ENCODE assay signal across 13 mouse cellular contexts in genomic region chr12:99333304-99333968, GRCm38 (mm10).
DNase-seq lines count a peak whose midpoint lies in the region; ATAC-seq and TF ChIP-seq lines count a peak whose summit lies in the region.
"Had no signal": no experiment of that assay in that cellular context is flagged by ENCODE, and none has a peak within 500 bp of the region (broad histone marks: within the 10 kb centered on the region; RNA-seq: fewer than 3 reads in every experiment).

No protein-coding gene starts in this region.

- ATAC-seq in cerebellum, adult (ENCODE audit: insufficient number of reproducible peaks, low FRiP score, low TSS enrichment): no peak
- ATAC-seq in lung, embryonic 14.5 days (ENCODE audit: insufficient read depth): no peak
- no peak for ATAC-seq in forebrain, embryonic 13.5 days
- ATAC-seq in midbrain, embryonic 13.5 days: no peak

- no peaks in the 10 kb centered on the region for H3K9me3 ChIP-seq in lung, embryonic 14.5 days (ENCODE audit: low read depth, low read length)
- H3K9me3 ChIP-seq in forebrain, embryonic 13.5 days (replicated peaks): no peaks in the 10 kb centered on the region
- H3K9me3 ChIP-seq in midbrain, embryonic 13.5 days: no peaks in the 10 kb centered on the region
- H3K9me3 ChIP-seq: kidney, embryonic 15.5 days; liver, embryonic 15.5 days had no signal

- peak; percentile 56 to 64 for DNase-seq in cerebellum, adult 18-20 months
- peak; percentile 19 for DNase-seq in lung, embryonic 14.5 days
- no peak for DNase-seq in lung, adult 18-20 months
- no peak for DNase-seq in adrenal gland, adult 8-10 months
- DNase-seq in heart, adult 11 months: no peak
- DNase-seq: adrenal gland, adult 2 months; heart, postnatal 4 days had no signal

- no peaks in the 10 kb centered on the region for H3K27me3 ChIP-seq in lung, embryonic 14.5 days (ENCODE audit: insufficient read depth, low read length)
- no peaks in the 10 kb centered on the region for H3K27me3 ChIP-seq in forebrain, embryonic 13.5 days
- no peaks in the 10 kb centered on the region for H3K27me3 ChIP-seq in midbrain, embryonic 13.5 days
- H3K27me3 ChIP-seq: kidney, embryonic 15.5 days; liver, embryonic 15.5 days had no signal

- H3K9ac ChIP-seq in lung, embryonic 14.5 days: no peak overlapping the region
- 0 out of 2 replicates have a peak overlapping the region, but pooled peaks have one; percentile 30 for H3K9ac ChIP-seq in forebrain, embryonic 13.5 days
- 0 out of 2 replicates have a peak overlapping the region, but pooled peaks have one; percentile 21 for H3K9ac ChIP-seq in midbrain, embryonic 13.5 days (replicated peaks)
- H3K9ac ChIP-seq: kidney, embryonic 15.5 days; liver, embryonic 15.5 days had no signal

- no peak overlapping the region for H3K4me3 ChIP-seq in lung, embryonic 14.5 days (ENCODE audit: low read depth, low read length)
- no peak overlapping the region for H3K4me3 ChIP-seq in forebrain, embryonic 13.5 days
- no peak overlapping the region for H3K4me3 ChIP-seq in midbrain, embryonic 13.5 days (replicated peaks)
- H3K4me3 ChIP-seq: kidney, embryonic 15.5 days; liver, embryonic 15.5 days had no signal

- H3K4me2 ChIP-seq in lung, embryonic 14.5 days: no peak overlapping the region
- peak overlapping the region; percentile 6; the same call in 1 of the 2 replicates for H3K4me2 ChIP-seq in forebrain, embryonic 13.5 days
- H3K4me2 ChIP-seq in midbrain, embryonic 13.5 days (replicated peaks): no peak overlapping the region
- H3K4me2 ChIP-seq: heart, embryonic 11.5 days; kidney, embryonic 15.5 days; liver, embryonic 15.5 days had no signal

- WGBS in lung, embryonic 14.5 days: 69% methylated on average over 20 of the region's 20 CpGs
- 76% methylated on average over 20 of the region's 20 CpGs for WGBS in forebrain, embryonic 13.5 days
- WGBS in midbrain, embryonic 13.5 days: 85% methylated on average over 20 of the region's 20 CpGs

- no peak for TF ChIP-seq CTCF in lung, embryonic 14.5 days (IDR thresholded peaks at IDR 0.05; ENCODE audit: low read depth)

- no peaks in the 10 kb centered on the region for H3K36me3 ChIP-seq in lung, embryonic 14.5 days (ENCODE audit: insufficient read depth)
- H3K36me3 ChIP-seq in forebrain, embryonic 13.5 days (ENCODE audit: poor library complexity, severe bottlenecking): peaks cover 3% of the 10 kb centered on the region; the same call in 1 of the 2 replicates
- 0 out of 2 replicates have a peak, but pooled peaks cover 2% of the 10 kb centered on the region for H3K36me3 ChIP-seq in midbrain, embryonic 13.5 days
- H3K36me3 ChIP-seq: kidney, embryonic 15.5 days had no signal

- H3K27ac ChIP-seq in lung, embryonic 14.5 days (ENCODE audit: low read depth): no peak overlapping the region
- H3K27ac ChIP-seq in forebrain, embryonic 13.5 days: peak overlapping the region; percentile 71
- H3K27ac ChIP-seq in midbrain, embryonic 13.5 days: peak overlapping the region; percentile 71
- H3K27ac ChIP-seq: kidney, embryonic 15.5 days; liver, embryonic 15.5 days had no signal

- H3K4me1 ChIP-seq in lung, embryonic 14.5 days (ENCODE audit: insufficient read depth): peaks cover 13% of the 10 kb centered on the region
- H3K4me1 ChIP-seq in forebrain, embryonic 13.5 days: peaks cover 98% of the 10 kb centered on the region
- H3K4me1 ChIP-seq in midbrain, embryonic 13.5 days (replicated peaks): peaks cover 95% of the 10 kb centered on the region

Comparison
In these comparisons a context has a peak if more than half of its experiments do, and no peak if none do; other contexts are left out.
1. DNase-seq: peak in cerebellum, adult 18-20 months (2 of 2) and lung, embryonic 14.5 days (single experiment); none in lung, adult 18-20 months (0 of 2), adrenal gland, adult 8-10 months (single experiment) and heart, adult 11 months (single experiment).